Mouse (Mus musculus) cerebellum, adult 18-20 months (tissue): ENCODE measurements at regions not wholly inside any gene's neighbourhood (a gene's known extent, or its start where the extent isn't known, plus 50 kb on each side); places are given as distances from the start of the nearest gene placed in this dataset.
"Not testable (repeated sequence)": the region's sequence is repeated elsewhere in the genome, so short reads cannot be mapped to it uniquely, and the experiment has no call there.

Experiments
- DNase-seq, 2 experiments: peaks; one replicate each; pipeline ENCODE4 v3.0.0; 2021

DNA sequence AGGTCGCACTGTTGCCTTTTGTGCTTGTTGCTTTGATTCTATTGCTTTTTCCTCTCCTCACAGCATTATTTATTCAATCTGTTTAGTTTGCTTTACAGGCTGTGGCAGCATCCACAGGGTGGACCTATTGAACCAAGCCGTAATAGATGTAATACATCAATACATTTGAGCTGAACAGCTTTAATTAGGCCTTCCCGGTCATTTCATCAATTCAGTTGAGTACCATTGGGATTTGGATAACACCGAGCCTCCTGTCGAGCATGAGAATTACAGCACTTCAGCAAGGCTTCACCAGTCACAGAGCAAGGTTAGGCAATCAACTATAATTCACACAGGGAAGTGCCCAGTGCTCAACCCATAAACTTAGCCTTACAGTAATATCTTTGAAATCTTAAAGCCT is 1701.8 kb downstream of the Olfm4 start:
- no peak for DNase-seq

DNA sequence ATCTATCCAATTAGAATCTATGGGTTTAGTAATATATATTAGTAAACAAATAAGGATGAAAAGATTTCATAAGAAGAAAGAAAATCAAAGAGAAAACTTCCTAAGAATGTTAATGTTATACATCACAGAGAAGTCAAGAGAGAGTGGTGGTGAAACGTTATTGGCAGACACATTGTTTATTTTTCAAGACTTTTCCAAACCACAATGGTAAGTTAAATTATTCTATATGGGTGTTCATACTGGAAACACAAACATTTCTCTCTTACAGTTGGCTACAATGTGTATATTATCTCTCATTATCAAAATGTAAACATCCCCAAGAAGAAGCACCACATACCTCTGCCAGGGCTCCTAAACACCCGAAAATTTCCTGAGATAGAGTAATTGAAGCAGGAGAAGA is 1708.4 kb downstream of the Olfm4 start:
- DNase-seq = not testable (repeated sequence)

DNA sequence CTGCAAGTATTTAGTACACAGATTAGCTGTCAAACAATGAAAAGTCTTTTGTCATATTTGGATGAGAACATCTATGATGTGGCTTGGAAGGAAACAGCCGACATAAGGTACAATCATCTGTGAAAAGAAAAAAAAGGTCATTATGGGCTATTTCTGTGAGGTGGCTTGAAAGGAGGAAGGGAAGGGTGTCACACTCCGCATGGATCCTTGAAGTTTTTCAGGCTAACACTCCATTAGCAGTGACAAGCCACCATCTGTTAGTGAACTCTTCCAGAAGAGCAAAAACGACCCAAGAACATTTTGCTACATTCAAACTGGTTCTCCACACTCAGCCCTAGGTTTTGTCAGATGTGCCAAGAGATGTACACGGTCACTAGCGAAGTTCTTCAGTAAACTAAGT is 1732.2 kb downstream of the Olfm4 start:
- peak; percentile 12 to 18 for DNase-seq
